Mouse (Mus musculus) intestine, postnatal 0 days (tissue): ENCODE results near the gene Olfm3. TPM values are rescaled to one million over a fixed set of nuclear protein-coding genes. Genes with fewer than 3 reads are reported as not detected.

ENCODE experiments used
- ATAC-seq: fragments of 200-750 bp; cut with Nextera tagmentation; 2 replicates; pipeline ENCODE4 v1.8.0; 2017; ENCODE audit warnings: mild to moderate bottlenecking, moderate TSS enrichment, moderate library complexity
- H3K27ac ChIP-seq: fragments of 300-500 bp; sonication (generic); 2 replicates; pipeline ENCODE4 v1.5.1; 2014; ENCODE audit warnings: mild to moderate bottlenecking, low read depth, low read length, moderate library complexity
- H3K27me3 ChIP-seq: fragments of 300-500 bp; sonication (generic); replicated peaks from 2 replicates; pipeline ENCODE4 v1.6.1; 2014; ENCODE audit warnings: low read length, mixed read lengths; ENCODE audit not compliant: control insufficient read depth, insufficient read depth
- H3K36me3 ChIP-seq: fragments of 300-500 bp; sonication (generic); 2 replicates; pipeline ENCODE4 v1.6.1; 2014; ENCODE audit warnings: mild to moderate bottlenecking, moderate library complexity; ENCODE audit not compliant: control insufficient read depth, insufficient read depth
- H3K4me1 ChIP-seq: fragments of 300-500 bp; sonication (generic); replicated peaks from 2 replicates; pipeline ENCODE4 v1.6.1; 2014; ENCODE audit warnings: antibody characterized with exemption, low read length, mixed read lengths; ENCODE audit not compliant: control insufficient read depth, insufficient read depth
- H3K4me2 ChIP-seq: fragments of 300-500 bp; sonication (generic); replicated peaks from 2 replicates; pipeline ENCODE4 v1.6.1; 2014; ENCODE audit warnings: low read depth, mild to moderate bottlenecking, moderate library complexity
- H3K4me3 ChIP-seq: fragments of 300-500 bp; sonication (generic); 2 replicates; pipeline ENCODE4 v1.5.1; 2014; ENCODE audit warnings: low read depth, low read length
- H3K9ac ChIP-seq: fragments of 300-500 bp; sonication (generic); 2 replicates; pipeline ENCODE4 v1.6.1; 2014; ENCODE audit warnings: mild to moderate bottlenecking, low read depth, low read length
- H3K9me3 ChIP-seq: fragments of 300-500 bp; sonication (generic); 2 replicates; pipeline ENCODE4 v1.6.1; 2016; ENCODE audit warnings: mixed run types; ENCODE audit not compliant: control insufficient read depth
- CTCF ChIP-seq: sonication (generic); IDR thresholded peaks from 2 replicates; pipeline ENCODE4 v1.5.1; 2016; ENCODE audit warnings: low read depth, mild to moderate bottlenecking, control low read depth, antibody characterized with exemption, moderate library complexity
- WGBS: fragments of 180-500 bp; shearing (Covaris S2); extraction: QIAGEN DNeasy Blood & Tissue Kit; methylation state at CpG from one replicate; pipeline ENCODE4 v1.1.7; 2014; 5-methylcytosine and 5-hydroxymethylcytosine counted together
- polyA plus RNA-seq: library from polyadenylated mRNA; unstranded; fragments of >200 nt; fragmentation: Nextera tagmentation; extraction: Ambion mirVana; gene quantifications from 2 replicates; pipeline ENCODE4 v1.2.1, GENCODE M21; 2015

The Olfm3 gene
- polyA plus RNA-seq, 1 experiment from 2014 or later = not detected

DNA sequence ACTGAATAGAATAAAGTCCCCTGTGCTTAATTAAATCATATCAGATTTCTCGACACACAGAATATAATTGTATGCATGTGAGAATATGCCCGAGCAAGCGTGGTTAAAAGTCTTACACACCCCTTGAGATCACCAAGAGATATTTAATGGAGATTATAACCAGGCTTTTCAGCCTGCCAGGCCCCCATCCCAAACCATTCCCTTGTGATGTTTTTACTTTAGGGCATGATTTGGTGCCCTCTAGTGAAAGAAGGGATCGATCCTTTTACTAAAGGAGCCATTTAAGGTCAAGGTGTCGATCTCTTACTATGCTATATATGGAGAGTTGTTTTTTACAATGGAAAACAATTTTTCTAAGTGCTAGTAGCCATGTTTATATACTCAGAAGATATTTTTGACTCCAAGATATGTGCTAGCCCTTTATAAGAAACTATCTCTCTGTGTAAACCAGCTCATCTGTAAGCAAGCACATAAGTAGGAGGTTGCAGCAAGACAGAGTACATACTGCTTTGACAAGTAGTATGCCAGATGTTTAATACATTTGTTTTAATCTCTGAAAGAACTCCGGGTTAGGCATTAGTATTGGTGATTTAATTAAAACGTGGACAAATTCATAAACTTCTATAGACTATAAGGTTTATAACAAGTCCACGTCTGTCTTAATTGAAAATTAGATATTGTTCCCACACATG is 201.1 kb downstream of the Olfm3 start:
- no peaks in the 10 kb centered on the region for H3K27me3 ChIP-seq
- no peak overlapping the region for H3K4me3 ChIP-seq
- ATAC-seq = no peak
- H3K9ac ChIP-seq = no peak overlapping the region
- no peaks in the 10 kb centered on the region for H3K36me3 ChIP-seq
- no peaks in the 10 kb centered on the region for H3K9me3 ChIP-seq
- 52% methylated on average over 8 of the region's 8 CpGs for WGBS
- H3K4me2 ChIP-seq = no peak overlapping the region
- no peak overlapping the region for H3K27ac ChIP-seq
- H3K4me1 ChIP-seq = no peaks in the 10 kb centered on the region
- TF ChIP-seq CTCF = peak; percentile 12; the same call in 1 of the 2 replicates

DNA sequence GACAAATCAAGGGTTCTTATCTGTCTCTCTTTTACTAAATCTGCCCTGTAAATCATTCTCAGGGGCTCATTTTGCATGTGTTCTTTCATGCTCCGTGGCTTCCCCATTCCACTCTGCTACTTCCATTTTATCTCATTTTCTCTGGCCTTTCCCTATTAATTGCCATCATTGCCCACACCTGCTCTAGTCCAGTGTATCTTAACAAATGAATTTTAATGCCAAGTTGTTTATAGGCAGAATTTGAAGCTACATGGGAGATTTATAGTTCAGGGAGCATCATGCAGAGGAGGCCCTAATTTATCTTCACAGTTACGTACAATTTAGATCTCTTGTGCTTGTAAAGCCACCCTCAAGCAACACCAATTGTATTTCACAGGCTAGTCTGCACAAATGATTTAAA is 241.8 kb downstream of the Olfm3 start:
- Histone ChIP-seq H3K27ac (no peak overlapping the region), H3K27me3 (no peaks in the 10 kb centered on the region), H3K36me3 (no peaks in the 10 kb centered on the region), H3K9me3 (no peaks in the 10 kb centered on the region), H3K4me2 (no peak overlapping the region), H3K9ac (no peak overlapping the region), H3K4me3 (no peak overlapping the region), H3K4me1 (no peaks in the 10 kb centered on the region)
- ATAC-seq = no peak
- WGBS = 65% methylated on average over 2 of the region's 2 CpGs
- no peak for TF ChIP-seq CTCF

DNA sequence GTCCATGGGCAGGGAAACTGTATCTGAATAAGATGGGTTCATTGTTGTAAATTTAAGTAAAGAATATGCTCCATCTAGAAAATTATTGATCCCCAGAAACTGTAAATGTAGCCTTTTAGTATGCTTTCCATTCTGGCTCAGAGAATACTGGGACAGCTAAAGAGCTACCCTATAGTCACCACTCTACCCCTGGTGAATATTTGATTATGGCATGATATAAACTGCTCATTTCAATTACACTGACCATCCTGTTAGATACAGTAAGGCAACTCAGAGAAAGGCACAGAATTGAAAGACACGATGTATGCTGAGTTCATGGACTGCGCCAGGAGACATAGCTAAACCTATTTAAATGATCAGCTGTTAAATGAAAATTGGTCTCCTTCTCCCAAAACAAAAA is 242.4 kb downstream of the Olfm3 start:
- Histone ChIP-seq H3K9ac (no peak overlapping the region), H3K4me2 (no peak overlapping the region), H3K4me3 (no peak overlapping the region), H3K36me3 (no peaks in the 10 kb centered on the region), H3K27me3 (no peaks in the 10 kb centered on the region), H3K27ac (no peak overlapping the region), H3K9me3 (no peaks in the 10 kb centered on the region), H3K4me1 (no peaks in the 10 kb centered on the region)
- no peak for ATAC-seq
- TF ChIP-seq CTCF = no peak
- 91% methylated on average over 2 of the region's 2 CpGs for WGBS

- H3K9ac ChIP-seq = no peak overlapping the region
- no peak for ATAC-seq
- no peak overlapping the region for H3K4me3 ChIP-seq
- no peak for TF ChIP-seq CTCF
- no peak overlapping the region for H3K4me2 ChIP-seq
- H3K27me3 ChIP-seq = no peaks in the 10 kb centered on the region
- H3K36me3 ChIP-seq = no peaks in the 10 kb centered on the region
- H3K4me1 ChIP-seq = no peaks in the 10 kb centered on the region
- WGBS = 87% methylated on average over 3 of the region's 3 CpGs
- H3K9me3 ChIP-seq = no peaks in the 10 kb centered on the region
- H3K27ac ChIP-seq = no peak overlapping the region
These were observed 255.1 kb downstream of the Olfm3 start for GRCm38 (mm10) chr3:115158903-115159473.

DNA sequence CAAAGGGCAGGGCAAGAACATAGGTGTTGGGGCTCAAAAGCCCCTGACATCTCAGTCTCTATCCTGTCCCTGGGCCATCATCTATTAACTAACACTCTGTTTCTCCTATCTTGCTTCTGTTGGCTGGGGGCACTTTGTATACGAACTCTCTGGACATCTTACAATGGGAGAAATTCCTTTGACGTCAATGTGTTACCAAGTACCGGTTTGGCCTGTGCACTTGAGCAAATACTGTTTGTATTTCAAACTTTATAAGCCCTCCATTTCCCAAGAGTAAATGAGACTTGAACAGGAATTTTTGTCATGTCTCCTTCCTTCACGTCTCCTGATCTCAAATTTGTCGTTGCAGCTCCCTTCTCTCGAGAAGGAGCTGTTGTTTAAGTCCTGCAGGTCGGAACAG is 270.7 kb downstream of the Olfm3 start:
- ATAC-seq = no peak
- H3K4me2 ChIP-seq = no peak overlapping the region
- TF ChIP-seq CTCF = no peak
- H3K9me3 ChIP-seq = no peaks in the 10 kb centered on the region
- H3K27ac ChIP-seq = no peak overlapping the region
- no peak overlapping the region for H3K4me3 ChIP-seq
- H3K9ac ChIP-seq = no peak overlapping the region
- no peaks in the 10 kb centered on the region for H3K27me3 ChIP-seq
- no peaks in the 10 kb centered on the region for H3K4me1 ChIP-seq
- WGBS = 49% methylated on average over 7 of the region's 7 CpGs
- no peaks in the 10 kb centered on the region for H3K36me3 ChIP-seq
